26 mouse cellular contexts compared by ENCODE assay signal in genomic region chr9:59296419-59296818, GRCm38 (mm10). TPM values are rescaled to one million over a fixed set of nuclear protein-coding genes. Genes with fewer than 3 reads are reported as not detected.
A peak's percentile ranks its signal among the peaks of the same experiment; 100 is the strongest.
DNase-seq lines count a peak whose midpoint lies in the region; ATAC-seq and TF ChIP-seq lines count a peak whose summit lies in the region.
"Had no signal": no experiment of that assay in that cellular context is flagged by ENCODE, and none has a peak within 500 bp of the region (broad histone marks: within the 10 kb centered on the region; RNA-seq: fewer than 3 reads in every experiment).

No protein-coding gene starts in this region.

- no peaks in the 10 kb centered on the region for H3K9me3 ChIP-seq in liver, postnatal 0 days (ENCODE audit: low read length)
- no peaks in the 10 kb centered on the region for H3K9me3 ChIP-seq in liver, embryonic 11.5 days (ENCODE audit: control insufficient read depth, low read length)
- no peaks in the 10 kb centered on the region for H3K9me3 ChIP-seq in midbrain, embryonic 10.5 days (replicated peaks)
- H3K9me3 ChIP-seq: embryonic facial prominence, embryonic 13.5 days; embryonic facial prominence, embryonic 15.5 days; forebrain, embryonic 10.5 days; forebrain, embryonic 12.5 days; G1E had no signal

- peak overlapping the region; percentile 19 for H3K4me3 ChIP-seq in liver, postnatal 0 days (ENCODE audit: low read depth, low read length)
- no peak overlapping the region for H3K4me3 ChIP-seq in liver, embryonic 11.5 days (ENCODE audit: low read depth, low read length)
- no peak overlapping the region for H3K4me3 ChIP-seq in midbrain, embryonic 10.5 days
- H3K4me3 ChIP-seq: embryonic facial prominence, embryonic 13.5 days; embryonic facial prominence, embryonic 15.5 days; erythroblast, embryonic 14.5 days; forebrain, embryonic 10.5 days; forebrain, embryonic 12.5 days had no signal

- peaks cover 4% of the 10 kb centered on the region for H3K4me1 ChIP-seq in liver, postnatal 0 days (ENCODE audit: insufficient read depth)
- peaks cover 18% of the 10 kb centered on the region for H3K4me1 ChIP-seq in liver, embryonic 11.5 days (replicated peaks; ENCODE audit: control insufficient read depth, insufficient read depth, low read length)
- peaks cover 16% of the 10 kb centered on the region for H3K4me1 ChIP-seq in midbrain, embryonic 10.5 days
- H3K4me1 ChIP-seq: embryonic facial prominence, embryonic 15.5 days had no signal

- peak overlapping the region; percentile 50; the same call in 1 of the 2 replicates for H3K4me2 ChIP-seq in liver, postnatal 0 days (ENCODE audit: low read depth, low read length)
- no peak overlapping the region for H3K4me2 ChIP-seq in liver, embryonic 11.5 days
- H3K4me2 ChIP-seq: embryonic facial prominence, embryonic 13.5 days; embryonic facial prominence, embryonic 15.5 days; forebrain, embryonic 12.5 days had no signal

- H3K9ac ChIP-seq in liver, postnatal 0 days (replicated peaks), result no peak overlapping the region
- no peak overlapping the region for H3K9ac ChIP-seq in liver, embryonic 11.5 days (ENCODE audit: low read depth, low read length)
- H3K9ac ChIP-seq: embryonic facial prominence, embryonic 13.5 days; embryonic facial prominence, embryonic 15.5 days; forebrain, embryonic 12.5 days had no signal

- no peaks in the 10 kb centered on the region for H3K27me3 ChIP-seq in liver, postnatal 0 days (ENCODE audit: insufficient read depth, low read length)
- H3K27me3 ChIP-seq in liver, embryonic 11.5 days (replicated peaks; ENCODE audit: control insufficient read depth, insufficient read depth, low read length), result no peaks in the 10 kb centered on the region
- no peaks in the 10 kb centered on the region for H3K27me3 ChIP-seq in midbrain, embryonic 10.5 days (ENCODE audit: low read depth, poor library complexity, severe bottlenecking)
- H3K27me3 ChIP-seq: CH12.LX; embryonic facial prominence, embryonic 13.5 days; embryonic facial prominence, embryonic 15.5 days; forebrain, embryonic 12.5 days had no signal

- TF ChIP-seq EP300 in liver, postnatal 0 days (IDR thresholded peaks at IDR 0.05; ENCODE audit: low read depth), result no peak

- H3K36me3 ChIP-seq in liver, postnatal 0 days (replicated peaks; ENCODE audit: insufficient read depth, low read length), result peaks cover 35% of the 10 kb centered on the region
- peaks cover under 1% of the 10 kb centered on the region; the same call in 1 of the 2 replicates for H3K36me3 ChIP-seq in liver, embryonic 11.5 days (ENCODE audit: control insufficient read depth, insufficient read depth, low read length)
- H3K36me3 ChIP-seq in midbrain, embryonic 10.5 days, result peaks cover 47% of the 10 kb centered on the region

- peak; percentile 29 for DNase-seq in CD4-positive, CD25-positive, alpha-beta regulatory T cell, adult 2 months (ENCODE audit: low read depth, low spot score)
- DNase-seq in liver, postnatal 0 days, result no peak
- no peak for DNase-seq in liver, embryonic 11.5 days (ENCODE audit: low spot score)
- no peak for DNase-seq in midbrain, embryonic 10.5 days (ENCODE audit: low spot score)
- no peak for DNase-seq in kidney, postnatal 25 days
- DNase-seq: adrenal gland, adult 2 months; adrenal gland, postnatal 10 days; adrenal gland, postnatal 25 days; B cell, adult 2 months; cerebellum, adult 11-12 months; cerebellum, adult 2 months; cerebellum, adult 9-10 months; cerebellum, postnatal 10 days; cerebellum, postnatal 36 days; embryo, embryonic 11 days had no signal

- no peak for ATAC-seq in CD4-positive, CD25-positive, alpha-beta regulatory T cell, adult 4 months
- no peak for ATAC-seq in liver, postnatal 0 days
- ATAC-seq in liver, embryonic 11.5 days (replicated peaks; ENCODE audit: low FRiP score), result no peak
- peak; percentile 28 for ATAC-seq in inflammation-experienced regulatory T-cells, adult 6 months
- ATAC-seq: forebrain, embryonic 14.5 days; forebrain, embryonic 16.5 days had no signal

- WGBS in liver, postnatal 0 days (ENCODE audit: insufficient replicate concordance), result 49% methylated on average over 2 of the region's 2 CpGs
- WGBS in liver, embryonic 11.5 days, result 67% methylated on average over 2 of the region's 2 CpGs
- whole genome bisulfite sequencing in midbrain, embryonic 10.5 days, result 80% methylated on average over 2 of the region's 2 CpGs

- no peak overlapping the region for H3K27ac ChIP-seq in liver, postnatal 0 days (ENCODE audit: low read depth)
- H3K27ac ChIP-seq in liver, embryonic 11.5 days (ENCODE audit: low read depth, low read length), result no peak overlapping the region
- no peak overlapping the region for H3K27ac ChIP-seq in midbrain, embryonic 10.5 days (replicated peaks)
- H3K27ac ChIP-seq: embryonic facial prominence, embryonic 13.5 days; embryonic facial prominence, embryonic 15.5 days; forebrain, embryonic 10.5 days; forebrain, embryonic 12.5 days had no signal

- no peak for TF ChIP-seq CTCF in liver, postnatal 0 days (IDR thresholded peaks at IDR 0.05; ENCODE audit: low read depth)

RNA-seq across cellular contexts. Expression of gene Adpgk, which starts 5.1 kb away (rescaled TPM):
- 10 to 100 TPM in 1 of 2 experiments, 1 to 10 TPM in 1; 8.0 to 13.8 TPM for polyA plus RNA-seq in CD4-positive, CD25-positive, alpha-beta regulatory T cell, adult 4 months (2017; shearing (Covaris generic))
- 24.1 and 24.6 TPM in 2 replicates for polyA plus RNA-seq in liver, postnatal 0 days (2015; fragmentation: Nextera tagmentation; extraction: Ambion mirVana)
- 43.9 and 45.4 TPM in 2 replicates for polyA plus RNA-seq in liver, embryonic 11.5 days (2014; fragmentation: Nextera tagmentation; extraction: Ambion mirVana)
- polyA plus RNA-seq in inflammation-experienced regulatory T-cells, adult 6 months (2017; shearing (Covaris generic)), result 10 to 100 TPM in 2 of 3 experiments, 1 to 10 TPM in 1; 2.5 to 14.1 (median 10.8) TPM
- polyA plus RNA-seq in midbrain, embryonic 10.5 days (2016; fragmentation: Nextera tagmentation; extraction: Ambion mirVana), result 40.0 TPM in 2 replicates

RNA-seq across cellular contexts. Expression of gene Bbs4, which starts 56.9 kb away (rescaled TPM):
- 10 to 100 TPM; 15.7 to 18.1 TPM for polyA plus RNA-seq in CD4-positive, CD25-positive, alpha-beta regulatory T cell, adult 4 months (2017; shearing (Covaris generic))
- 1.8 and 2.4 TPM in 2 replicates for polyA plus RNA-seq in liver, postnatal 0 days (2015; fragmentation: Nextera tagmentation; extraction: Ambion mirVana)
- 6.1 and 6.3 TPM in 2 replicates for polyA plus RNA-seq in liver, embryonic 11.5 days (2014; fragmentation: Nextera tagmentation; extraction: Ambion mirVana)
- polyA plus RNA-seq in inflammation-experienced regulatory T-cells, adult 6 months (2017; shearing (Covaris generic)), result 10 to 100 TPM; 14.6 to 21.4 (median 15.5) TPM
- 22.6 and 22.8 TPM in 2 replicates for polyA plus RNA-seq in midbrain, embryonic 10.5 days (2016; fragmentation: Nextera tagmentation; extraction: Ambion mirVana)
